Mouse (Mus musculus): ENCODE data around the gene Tmem150a. TPM values are rescaled to one million over a fixed set of nuclear protein-coding genes. Genes with fewer than 3 reads are reported as not detected.

Gene Tmem150a
- polyA plus RNA-seq, 1 experiment, result 8.7 TPM

- peaks cover 2% of the 10 kb centered on the region; the same call in 1 of the 2 replicates for H3K36me3 ChIP-seq (ENCODE audit: control insufficient read depth, insufficient read depth, low read length)
- H3K4me1 ChIP-seq (ENCODE audit: control insufficient read depth, insufficient read depth, low read length), result peaks cover 16% of the 10 kb centered on the region
- H3K27me3 ChIP-seq (ENCODE audit: control insufficient read depth, insufficient read depth, low read length), result no peaks in the 10 kb centered on the region
- H3K27ac ChIP-seq (ENCODE audit: control insufficient read depth, insufficient read depth, low read depth, low read length), result peak overlapping the region; percentile 71; the same call in 1 of the 2 replicates
- peak overlapping the region; percentile 94 for H3K4me3 ChIP-seq (ENCODE audit: control insufficient read depth, low read depth, low read length)
- TF ChIP-seq CTCF (IDR thresholded peaks at IDR 0.05; ENCODE audit: control insufficient read depth, insufficient read depth, insufficient replicate concordance, low read depth, low read length), result no peak
- TF ChIP-seq POLR2A (IDR thresholded peaks at IDR 0.05; ENCODE audit: control insufficient read depth, low read depth, low read length), result no peak
These were observed 4.8 kb downstream of the Tmem150a start for GRCm38 (mm10) chr6:72359891-72360598.

- H3K36me3 ChIP-seq (ENCODE audit: control insufficient read depth, insufficient read depth, low read length), result peaks cover 2% of the 10 kb centered on the region; the same call in 1 of the 2 replicates
- H3K27me3 ChIP-seq (ENCODE audit: control insufficient read depth, insufficient read depth, low read length), result no peaks in the 10 kb centered on the region
- peak overlapping the region; percentile 94 for H3K4me3 ChIP-seq (ENCODE audit: control insufficient read depth, low read depth, low read length)
- H3K27ac ChIP-seq (ENCODE audit: control insufficient read depth, insufficient read depth, low read depth, low read length), result peak overlapping the region; percentile 71; the same call in 1 of the 2 replicates
- H3K4me1 ChIP-seq (ENCODE audit: control insufficient read depth, insufficient read depth, low read length), result peaks cover 15% of the 10 kb centered on the region
- TF ChIP-seq POLR2A (IDR thresholded peaks at IDR 0.05; ENCODE audit: control insufficient read depth, low read depth, low read length), result no peak
- TF ChIP-seq CTCF (IDR thresholded peaks at IDR 0.05; ENCODE audit: control insufficient read depth, insufficient read depth, insufficient replicate concordance, low read depth, low read length), result no peak
These were observed 5.3 kb downstream of the Tmem150a start for GRCm38 (mm10) chr6:72360599-72360935.

- H3K27me3 ChIP-seq (ENCODE audit: control insufficient read depth, insufficient read depth, low read length), result no peaks in the 10 kb centered on the region
- TF ChIP-seq CTCF (IDR thresholded peaks at IDR 0.05; ENCODE audit: control insufficient read depth, insufficient read depth, insufficient replicate concordance, low read depth, low read length) (no peak), POLR2A (IDR thresholded peaks at IDR 0.05; ENCODE audit: control insufficient read depth, low read depth, low read length) (no peak)
- H3K4me1 ChIP-seq (ENCODE audit: control insufficient read depth, insufficient read depth, low read length), result peaks cover 13% of the 10 kb centered on the region
- peak overlapping the region; percentile 89; the same call in 1 of the 2 replicates for H3K27ac ChIP-seq (ENCODE audit: control insufficient read depth, insufficient read depth, low read depth, low read length)
- H3K4me3 ChIP-seq (ENCODE audit: control insufficient read depth, low read depth, low read length), result peak overlapping the region; percentile 94
- H3K36me3 ChIP-seq (ENCODE audit: control insufficient read depth, insufficient read depth, low read length), result peaks cover 2% of the 10 kb centered on the region; the same call in 1 of the 2 replicates
These were observed 5.9 kb downstream of the Tmem150a start for GRCm38 (mm10) chr6:72361121-72361551.

DNA sequence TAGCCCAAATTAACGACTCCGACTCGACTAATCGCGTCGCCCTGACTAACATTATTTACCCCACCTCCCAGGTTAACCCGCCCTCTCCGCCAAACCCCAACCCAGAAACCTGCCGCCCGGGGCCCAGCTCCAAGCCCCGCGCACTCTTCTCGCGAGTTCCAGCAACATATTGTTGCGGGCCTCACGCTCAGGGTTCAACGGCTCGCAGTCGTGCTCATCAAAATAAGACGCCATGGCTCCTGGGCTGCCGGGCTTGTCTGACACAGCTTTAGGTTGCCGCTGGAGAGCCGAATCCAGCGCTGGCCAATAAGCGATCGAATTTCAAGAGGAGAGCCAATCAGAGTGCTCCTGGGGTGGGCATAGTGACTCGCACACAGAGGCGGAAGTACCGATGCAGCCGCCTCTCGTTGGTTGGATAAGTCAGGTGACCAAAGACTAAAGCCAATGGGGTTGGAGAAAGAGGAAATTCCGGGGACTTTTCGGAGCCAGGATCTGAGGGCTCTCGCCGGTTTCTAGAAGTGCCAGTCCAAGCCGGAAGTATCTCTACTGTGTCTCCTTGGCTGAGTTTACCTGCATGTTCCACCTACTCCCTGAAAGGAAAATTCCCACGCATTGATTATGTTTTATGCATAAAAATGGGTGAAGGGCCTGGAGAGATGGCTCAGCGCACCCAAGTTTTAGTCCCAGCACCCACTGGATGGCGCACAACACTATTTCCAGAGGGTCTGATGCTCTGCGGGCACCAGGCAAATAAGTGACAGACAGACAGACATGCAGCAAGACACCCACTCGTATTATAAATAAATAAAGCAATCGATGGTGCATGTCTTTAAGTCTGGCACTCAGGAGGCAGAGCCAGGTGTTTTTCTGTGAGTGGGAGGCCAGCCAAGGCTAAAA lies 7.1 kb downstream of the Tmem150a start:
- TF ChIP-seq CTCF (IDR thresholded peaks at IDR 0.05; ENCODE audit: control insufficient read depth, insufficient read depth, insufficient replicate concordance, low read depth, low read length) (no peak), POLR2A (IDR thresholded peaks at IDR 0.05; ENCODE audit: control insufficient read depth, low read depth, low read length) (peak; percentile 94)
- Histone ChIP-seq H3K36me3 (ENCODE audit: control insufficient read depth, insufficient read depth, low read length) (peaks cover 2% of the 10 kb centered on the region; the same call in 1 of the 2 replicates), H3K27me3 (ENCODE audit: control insufficient read depth, insufficient read depth, low read length) (no peaks in the 10 kb centered on the region), H3K4me1 (ENCODE audit: control insufficient read depth, insufficient read depth, low read length) (peaks cover 13% of the 10 kb centered on the region), H3K4me3 (ENCODE audit: control insufficient read depth, low read depth, low read length) (peak overlapping the region; percentile 94), H3K27ac (ENCODE audit: control insufficient read depth, insufficient read depth, low read depth, low read length) (peak overlapping the region; percentile 93)

DNA sequence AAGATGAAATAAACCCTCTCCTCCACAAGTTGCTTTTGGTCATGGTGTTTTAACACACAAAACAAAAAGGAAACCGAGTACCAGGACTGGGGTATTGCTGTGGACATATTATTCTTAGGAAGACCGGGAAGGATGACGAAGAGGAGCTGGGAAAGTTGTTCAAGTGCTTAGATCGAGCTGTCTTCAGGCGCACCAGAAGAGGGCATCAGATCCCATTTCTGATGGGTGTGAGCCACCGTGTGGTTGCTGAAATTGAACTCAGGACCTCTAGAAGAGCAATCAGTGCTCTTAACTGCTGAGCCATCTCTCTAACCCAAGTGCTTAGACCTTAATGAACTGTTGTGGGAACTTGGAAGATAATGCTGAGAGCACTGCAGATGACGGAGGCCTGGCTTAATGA lies 8.8 kb downstream of the Tmem150a start:
- peaks cover 3% of the 10 kb centered on the region; the same call in 1 of the 2 replicates for H3K36me3 ChIP-seq (ENCODE audit: control insufficient read depth, insufficient read depth, low read length)
- H3K27me3 ChIP-seq (ENCODE audit: control insufficient read depth, insufficient read depth, low read length), result no peaks in the 10 kb centered on the region
- H3K27ac ChIP-seq (ENCODE audit: control insufficient read depth, insufficient read depth, low read depth, low read length), result no peak overlapping the region
- peaks cover 13% of the 10 kb centered on the region for H3K4me1 ChIP-seq (ENCODE audit: control insufficient read depth, insufficient read depth, low read length)
- H3K4me3 ChIP-seq (ENCODE audit: control insufficient read depth, low read depth, low read length), result no peak overlapping the region
- TF ChIP-seq CTCF (IDR thresholded peaks at IDR 0.05; ENCODE audit: control insufficient read depth, insufficient read depth, insufficient replicate concordance, low read depth, low read length), result no peak
- no peak for TF ChIP-seq POLR2A (IDR thresholded peaks at IDR 0.05; ENCODE audit: control insufficient read depth, low read depth, low read length)

DNA sequence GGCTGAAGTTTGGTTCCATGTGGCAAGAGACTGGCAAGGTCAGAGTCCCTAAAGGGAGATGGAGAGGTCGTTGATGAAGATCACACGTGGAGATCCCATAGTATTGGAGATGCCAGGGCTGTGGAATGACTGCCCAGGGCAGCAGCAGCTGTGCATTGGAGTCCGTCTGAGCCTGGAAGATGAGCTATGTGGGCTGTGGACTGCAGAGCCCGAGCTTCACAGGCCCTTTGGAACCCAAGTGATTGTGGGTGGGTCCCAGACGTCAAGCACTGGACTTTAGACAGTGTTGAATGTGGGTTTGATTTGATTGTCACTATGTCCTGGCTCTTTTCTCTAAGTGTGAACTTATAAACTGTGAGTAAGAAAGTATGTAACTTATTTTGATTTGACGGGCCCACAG lies 9.7 kb downstream of the Tmem150a start:
- Histone ChIP-seq H3K27me3 (ENCODE audit: control insufficient read depth, insufficient read depth, low read length) (no peaks in the 10 kb centered on the region), H3K36me3 (ENCODE audit: control insufficient read depth, insufficient read depth, low read length) (peaks cover 4% of the 10 kb centered on the region; the same call in 1 of the 2 replicates), H3K4me1 (ENCODE audit: control insufficient read depth, insufficient read depth, low read length) (peaks cover 20% of the 10 kb centered on the region), H3K27ac (ENCODE audit: control insufficient read depth, insufficient read depth, low read depth, low read length) (no peak overlapping the region), H3K4me3 (ENCODE audit: control insufficient read depth, low read depth, low read length) (peak overlapping the region; percentile 45)
- TF ChIP-seq CTCF (IDR thresholded peaks at IDR 0.05; ENCODE audit: control insufficient read depth, insufficient read depth, insufficient replicate concordance, low read depth, low read length), result no peak
- no peak for TF ChIP-seq POLR2A (IDR thresholded peaks at IDR 0.05; ENCODE audit: control insufficient read depth, low read depth, low read length)

- peak overlapping the region; percentile 53 for H3K27ac ChIP-seq (ENCODE audit: control insufficient read depth, insufficient read depth, low read depth, low read length)
- peaks cover 2% of the 10 kb centered on the region; the same call in 1 of the 2 replicates for H3K36me3 ChIP-seq (ENCODE audit: control insufficient read depth, insufficient read depth, low read length)
- TF ChIP-seq CTCF (IDR thresholded peaks at IDR 0.05; ENCODE audit: control insufficient read depth, insufficient read depth, insufficient replicate concordance, low read depth, low read length), result no peak
- TF ChIP-seq POLR2A (IDR thresholded peaks at IDR 0.05; ENCODE audit: control insufficient read depth, low read depth, low read length), result no peak
- H3K4me1 ChIP-seq (ENCODE audit: control insufficient read depth, insufficient read depth, low read length), result peaks cover 20% of the 10 kb centered on the region
- H3K27me3 ChIP-seq (ENCODE audit: control insufficient read depth, insufficient read depth, low read length), result no peaks in the 10 kb centered on the region
- H3K4me3 ChIP-seq (ENCODE audit: control insufficient read depth, low read depth, low read length), result peak overlapping the region; percentile 68
These were observed 11.1 kb downstream of the Tmem150a start for GRCm38 (mm10) chr6:72366304-72366703.

Data from testis, adult 2 months (tissue).